Mouse (Mus musculus): ENCODE results near the gene Cd300a.

- TF ChIP-seq CTCF (IDR thresholded peaks at IDR 0.05; ENCODE audit: extremely low read depth, insufficient read depth, low read length) = no peak
- TF ChIP-seq POLR2A (IDR thresholded peaks at IDR 0.05; ENCODE audit: extremely low read depth, insufficient read depth, low read length) = no peak
Measured at GRCm38 (mm10) chr11:114931041-114931440, 41.2 kb downstream of the Cd300a start.
